Mouse (Mus musculus) liver, embryonic 14.5 days (tissue): Measurements from ENCODE around the gene Poc1a.

Experiments used
- CTCF ChIP-seq: IDR thresholded peaks from 2 replicates; pipeline ENCODE4 v1.5.1; 2016; ENCODE audit warnings: antibody characterized with exemption, low read depth, control low read depth
- EP300 ChIP-seq: IDR thresholded peaks from 2 replicates; pipeline ENCODE4 v1.6.1; 2016; ENCODE audit warnings: antibody characterized with exemption, low read depth

- TF ChIP-seq CTCF (no peak), EP300 (no peak)
Measured at GRCm38 (mm10) chr9:106266936-106267657, 13.8 kb upstream of the Poc1a start.
